Mouse (Mus musculus): ENCODE measurements around the gene Zfp326. TPM values are rescaled to one million over a fixed set of nuclear protein-coding genes. Genes with fewer than 3 reads are reported as not detected.
"Not testable (repeated sequence)": the region's sequence is repeated elsewhere in the genome, so short reads cannot be mapped to it uniquely, and the experiment has no call there.

Zfp326 gene
- polyA plus RNA-seq, 1 experiment from 2014 or later = 5.5 TPM

DNA sequence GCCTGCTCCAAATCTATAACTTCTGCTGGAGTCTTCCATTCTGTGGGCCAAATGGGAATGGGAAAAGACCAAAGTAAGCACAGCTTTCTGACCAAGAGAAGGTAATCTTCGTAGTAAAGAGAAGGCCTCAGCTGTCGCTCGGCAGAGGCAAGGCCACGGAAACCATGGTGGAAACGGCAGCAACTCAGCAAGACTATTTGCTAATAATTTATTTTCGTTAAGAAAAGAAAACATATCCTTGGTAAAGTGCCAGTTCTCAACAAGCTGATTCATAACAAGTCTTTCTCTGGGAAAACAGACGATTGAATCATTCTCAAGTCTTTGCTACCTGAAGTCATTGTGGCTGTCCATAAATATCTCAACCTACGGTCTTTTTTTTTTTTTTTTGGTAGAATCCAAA, 28.6 kb upstream of the Zfp326 start:
- Histone ChIP-seq H3K4me1 (replicated peaks) (peaks cover 5% of the 10 kb centered on the region; the same call in 1 of the 2 replicates), H3K27ac (replicated peaks) (no peak overlapping the region), H3K36me3 (replicated peaks) (no peaks in the 10 kb centered on the region), H3K9me3 (replicated peaks) (no peaks in the 10 kb centered on the region), H3K4me3 (replicated peaks) (no peak overlapping the region), H3K27me3 (no peaks in the 10 kb centered on the region), H3K9ac (no peak overlapping the region), H3K4me2 (no peak overlapping the region)
- WGBS (ENCODE audit: insufficient replicate concordance) = 76% methylated on average over 8 of the region's 8 CpGs
- ATAC-seq (ENCODE audit: insufficient read depth) = no peak

DNA sequence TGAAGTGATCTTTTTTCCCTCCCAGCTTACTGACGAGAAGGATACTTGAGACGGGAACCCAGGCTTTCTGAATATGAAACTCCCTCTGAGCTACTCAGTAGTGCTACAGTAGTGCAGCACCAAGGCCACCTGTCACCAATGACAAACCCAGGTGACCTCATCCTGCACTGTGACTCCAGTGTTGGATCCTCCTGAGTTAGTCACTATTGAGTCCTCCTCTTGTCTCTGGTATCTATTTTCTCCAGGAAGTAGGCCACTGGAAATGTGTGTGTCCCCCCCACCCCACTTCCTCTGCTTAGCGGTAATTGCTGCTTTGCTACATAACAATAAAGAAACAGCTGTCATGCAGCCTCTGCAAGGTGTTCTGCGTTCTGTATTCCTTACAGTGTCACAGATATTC, 27.1 kb upstream of the Zfp326 start:
- peaks cover 3% of the 10 kb centered on the region; the same call in 1 of the 2 replicates for H3K4me1 ChIP-seq (replicated peaks)
- H3K27me3 ChIP-seq = no peaks in the 10 kb centered on the region
- WGBS (ENCODE audit: insufficient replicate concordance) = 32% methylated on average over 4 of the region's 4 CpGs
- H3K9me3 ChIP-seq (replicated peaks) = no peaks in the 10 kb centered on the region
- no peak for ATAC-seq (ENCODE audit: insufficient read depth)
- no peak overlapping the region for H3K27ac ChIP-seq (replicated peaks)
- H3K4me3 ChIP-seq (replicated peaks) = no peak overlapping the region
- H3K36me3 ChIP-seq (replicated peaks) = no peaks in the 10 kb centered on the region
- H3K9ac ChIP-seq = no peak overlapping the region
- H3K4me2 ChIP-seq = no peak overlapping the region

DNA sequence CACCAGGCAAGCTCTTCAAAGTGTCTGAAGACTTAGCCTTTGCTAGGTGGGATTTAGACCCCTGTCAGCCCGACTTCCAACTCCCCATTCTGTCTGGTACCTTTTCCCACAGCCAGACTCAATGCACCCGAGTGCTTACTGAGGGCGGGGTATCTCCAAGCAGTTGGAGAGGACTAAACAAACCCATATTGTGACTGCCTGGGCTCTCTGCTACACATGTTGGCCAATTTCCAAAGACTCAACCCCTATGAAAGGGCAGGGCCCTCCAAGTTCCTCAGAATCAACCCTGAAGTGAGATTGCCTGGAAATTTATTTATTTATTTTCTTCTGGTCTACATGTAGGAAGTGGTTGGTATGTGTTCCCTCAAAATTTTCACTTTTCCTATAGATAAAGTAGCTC, 26.7 kb upstream of the Zfp326 start:
- ATAC-seq (ENCODE audit: insufficient read depth) = no peak
- H3K27me3 ChIP-seq = no peaks in the 10 kb centered on the region
- H3K4me2 ChIP-seq = no peak overlapping the region
- WGBS (ENCODE audit: insufficient replicate concordance) = 29% methylated on average over 3 of the region's 3 CpGs
- no peak overlapping the region for H3K9ac ChIP-seq
- H3K27ac ChIP-seq (replicated peaks) = no peak overlapping the region
- no peaks in the 10 kb centered on the region for H3K36me3 ChIP-seq (replicated peaks)
- H3K9me3 ChIP-seq (replicated peaks) = no peaks in the 10 kb centered on the region
- H3K4me1 ChIP-seq (replicated peaks) = no peaks in the 10 kb centered on the region; the same call in 1 of the 2 replicates
- H3K4me3 ChIP-seq (replicated peaks) = no peak overlapping the region

DNA sequence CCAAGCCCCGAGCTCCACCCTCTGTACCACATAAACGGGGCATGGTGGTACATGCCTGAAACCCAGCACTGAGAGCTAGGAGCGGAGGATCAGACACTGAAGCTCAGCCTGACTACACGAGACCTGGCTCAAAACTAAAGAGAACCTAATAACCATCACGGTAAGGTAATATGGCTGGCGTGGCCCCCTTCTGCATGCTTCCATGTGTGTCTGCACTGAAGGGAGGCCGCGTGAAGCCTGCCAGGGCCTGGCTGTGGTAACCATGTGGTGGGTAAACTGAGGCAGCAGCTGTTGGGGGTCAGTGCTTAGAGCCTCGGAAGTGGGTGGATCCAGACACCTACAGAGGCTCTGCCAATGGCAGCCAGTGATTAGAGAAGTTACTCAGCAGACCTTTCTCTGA, 23.1 kb upstream of the Zfp326 start:
- no peaks in the 10 kb centered on the region; the same call in 1 of the 2 replicates for H3K4me1 ChIP-seq (replicated peaks)
- no peak overlapping the region for H3K4me2 ChIP-seq
- H3K9me3 ChIP-seq (replicated peaks) = no peaks in the 10 kb centered on the region
- no peak overlapping the region for H3K9ac ChIP-seq
- no peaks in the 10 kb centered on the region for H3K27me3 ChIP-seq
- H3K36me3 ChIP-seq (replicated peaks) = no peaks in the 10 kb centered on the region
- ATAC-seq (ENCODE audit: insufficient read depth) = no peak
- no peak overlapping the region for H3K27ac ChIP-seq (replicated peaks)
- no peak overlapping the region for H3K4me3 ChIP-seq (replicated peaks)
- WGBS (ENCODE audit: insufficient replicate concordance) = 66% methylated on average over 9 of the region's 9 CpGs

DNA sequence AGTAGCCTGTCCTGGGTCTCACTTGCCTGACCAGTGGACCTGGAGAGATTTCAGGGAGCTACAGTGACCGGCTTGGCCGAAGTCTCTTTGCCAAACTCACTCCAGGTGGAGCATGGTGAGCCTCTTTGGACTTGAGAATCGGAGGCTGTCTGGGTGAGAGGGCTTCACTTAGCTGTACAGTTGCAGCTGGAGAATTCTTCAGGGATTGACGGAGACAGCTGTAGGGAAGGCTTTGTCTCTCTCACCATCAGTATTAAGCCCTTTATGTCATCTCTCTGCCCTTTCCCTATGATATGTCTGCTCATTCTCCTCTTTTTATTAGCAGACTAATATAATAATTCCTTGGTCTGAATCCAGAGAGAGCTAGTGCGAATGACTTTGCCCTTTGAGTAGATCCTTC, 18.9 kb upstream of the Zfp326 start:
- H3K27me3 ChIP-seq = no peaks in the 10 kb centered on the region
- H3K27ac ChIP-seq (replicated peaks) = no peak overlapping the region
- peaks cover 15% of the 10 kb centered on the region for H3K4me1 ChIP-seq (replicated peaks)
- 78% methylated on average over 5 of the region's 5 CpGs for WGBS (ENCODE audit: insufficient replicate concordance)
- no peak overlapping the region for H3K4me2 ChIP-seq
- H3K4me3 ChIP-seq (replicated peaks) = no peak overlapping the region
- no peak for ATAC-seq (ENCODE audit: insufficient read depth)
- no peaks in the 10 kb centered on the region for H3K9me3 ChIP-seq (replicated peaks)
- no peak overlapping the region for H3K9ac ChIP-seq
- no peaks in the 10 kb centered on the region for H3K36me3 ChIP-seq (replicated peaks)

DNA sequence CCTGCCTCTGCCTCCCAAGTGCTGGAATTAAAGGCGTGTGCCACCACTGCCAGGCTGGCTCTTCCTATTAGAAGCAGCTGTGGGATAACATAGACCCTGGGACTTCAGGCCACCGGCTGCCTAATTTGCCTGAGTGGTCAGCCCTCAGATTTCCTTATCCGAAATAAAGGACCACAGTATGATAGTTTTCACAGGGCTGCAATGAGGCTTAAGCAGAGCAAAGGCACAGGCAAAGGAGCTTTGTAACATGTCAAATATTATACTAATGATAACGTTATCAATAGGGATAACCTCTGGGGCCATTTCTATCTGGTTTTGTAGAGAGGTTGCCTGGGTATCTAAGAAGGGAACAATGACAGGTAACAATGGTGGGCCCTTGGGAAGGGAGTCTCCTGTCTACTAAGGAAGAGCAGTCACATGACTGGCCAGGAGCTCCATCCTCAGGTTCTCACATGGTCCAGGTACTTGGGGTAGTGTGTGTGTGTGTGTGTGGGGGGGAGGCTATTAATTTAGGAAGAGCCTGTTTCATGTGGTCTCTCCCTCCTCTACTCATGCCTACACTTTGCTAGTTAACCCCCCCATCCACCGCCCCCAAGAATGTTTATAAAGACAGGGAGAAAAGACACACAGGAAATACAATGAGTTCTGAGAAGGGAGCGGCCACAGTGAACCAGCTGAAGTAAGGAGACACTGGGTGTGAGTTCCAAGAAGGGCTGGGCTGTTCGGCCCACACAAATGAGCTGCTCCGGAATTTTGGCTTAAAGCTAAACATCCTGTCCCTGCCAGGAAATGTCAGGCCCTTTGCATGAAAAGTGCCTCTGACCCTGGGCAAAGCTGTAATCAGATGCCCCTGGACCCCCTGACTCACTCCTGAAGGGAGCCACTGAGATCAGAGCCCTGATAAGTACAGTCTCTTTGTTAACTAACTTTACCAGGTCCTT, 17.3 kb upstream of the Zfp326 start:
- H3K4me1 ChIP-seq (replicated peaks) = peaks cover 15% of the 10 kb centered on the region
- ATAC-seq (ENCODE audit: insufficient read depth) = no peak
- H3K27ac ChIP-seq (replicated peaks) = 0 out of 2 replicates have a peak overlapping the region, but pooled peaks have one; percentile 19

DNA sequence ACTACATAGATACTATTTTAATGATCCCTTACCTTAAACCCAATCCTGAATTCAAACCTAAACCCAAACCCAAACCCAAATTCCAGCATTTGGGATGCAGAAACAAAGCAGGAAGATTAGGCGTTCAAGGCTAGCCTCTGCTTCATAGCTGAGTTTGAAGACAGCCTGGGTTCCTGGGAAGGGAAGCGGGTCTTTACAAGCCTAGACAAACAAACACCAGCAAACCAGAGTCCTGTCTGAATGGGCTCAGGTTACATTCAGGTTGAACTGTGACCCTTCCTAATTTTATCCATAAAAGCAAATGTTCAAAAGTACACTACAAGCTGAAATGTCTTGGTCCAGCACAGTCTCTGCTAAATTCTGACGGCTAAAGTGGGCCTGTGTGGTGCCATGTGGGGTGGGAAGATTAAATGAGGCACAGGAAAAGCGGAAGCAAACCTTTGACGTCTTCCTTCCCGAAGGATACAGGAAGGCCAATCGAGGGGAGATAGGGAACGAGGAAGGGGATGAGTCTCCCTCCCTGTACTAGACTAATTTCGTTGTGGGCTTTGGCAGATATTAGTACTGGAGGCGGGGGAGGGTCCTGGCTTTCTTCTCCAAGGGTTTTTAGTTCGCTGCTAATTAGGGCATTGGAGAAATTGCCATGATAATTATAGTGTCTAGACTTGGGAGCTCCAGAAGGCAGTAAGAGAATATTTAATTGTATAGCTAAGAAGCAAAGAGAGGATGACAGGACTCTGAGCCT, 16.5 kb upstream of the Zfp326 start:
- Histone ChIP-seq H3K27me3 (no peaks in the 10 kb centered on the region), H3K9ac (no peak overlapping the region), H3K27ac (replicated peaks) (0 out of 2 replicates have a peak overlapping the region, but pooled peaks have one; percentile 19), H3K4me1 (replicated peaks) (peaks cover 15% of the 10 kb centered on the region), H3K9me3 (replicated peaks) (no peaks in the 10 kb centered on the region), H3K4me3 (replicated peaks) (no peak overlapping the region), H3K36me3 (replicated peaks) (no peaks in the 10 kb centered on the region), H3K4me2 (no peak overlapping the region)
- 23% methylated on average over 11 of the region's 11 CpGs for WGBS (ENCODE audit: insufficient replicate concordance)
- no peak; the same call in 1 of the 2 replicates for ATAC-seq (ENCODE audit: insufficient read depth)

More for the DNA sequence above, 17.3 kb upstream of the Zfp326 start:
- 56% methylated on average over 8 of the region's 8 CpGs for WGBS (ENCODE audit: insufficient replicate concordance)
- Histone ChIP-seq H3K4me3 (replicated peaks) (no peak overlapping the region), H3K9ac (no peak overlapping the region), H3K27me3 (no peaks in the 10 kb centered on the region), H3K9me3 (replicated peaks) (no peaks in the 10 kb centered on the region), H3K36me3 (replicated peaks) (no peaks in the 10 kb centered on the region), H3K4me2 (no peak overlapping the region)

DNA sequence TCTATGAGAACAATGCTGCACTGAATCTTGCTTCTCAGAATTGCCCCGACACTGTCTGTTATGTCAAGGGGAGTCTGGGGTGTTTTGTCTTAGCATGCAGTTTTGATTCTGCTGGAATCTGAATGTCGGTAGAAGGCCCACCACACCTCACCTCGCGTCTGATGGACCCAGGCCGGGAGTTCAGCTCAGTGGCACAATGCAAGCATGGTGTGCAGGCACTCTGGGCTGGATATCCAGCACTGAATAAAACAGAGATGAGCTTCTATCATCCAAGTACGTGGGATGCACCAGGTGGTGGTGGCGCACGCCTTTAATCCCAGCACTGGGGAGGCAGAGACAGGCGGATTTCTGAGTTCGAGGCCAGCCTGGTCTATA, 15.9 kb upstream of the Zfp326 start:
- no peak for ATAC-seq (ENCODE audit: insufficient read depth)
- Histone ChIP-seq H3K9ac (no peak overlapping the region), H3K27ac (replicated peaks) (no peak overlapping the region), H3K4me3 (replicated peaks) (no peak overlapping the region), H3K4me2 (no peak overlapping the region), H3K27me3 (no peaks in the 10 kb centered on the region), H3K4me1 (replicated peaks) (peaks cover 15% of the 10 kb centered on the region), H3K36me3 (replicated peaks) (no peaks in the 10 kb centered on the region), H3K9me3 (replicated peaks) (no peaks in the 10 kb centered on the region)
- 71% methylated on average over 10 of the region's 10 CpGs for WGBS (ENCODE audit: insufficient replicate concordance)

DNA sequence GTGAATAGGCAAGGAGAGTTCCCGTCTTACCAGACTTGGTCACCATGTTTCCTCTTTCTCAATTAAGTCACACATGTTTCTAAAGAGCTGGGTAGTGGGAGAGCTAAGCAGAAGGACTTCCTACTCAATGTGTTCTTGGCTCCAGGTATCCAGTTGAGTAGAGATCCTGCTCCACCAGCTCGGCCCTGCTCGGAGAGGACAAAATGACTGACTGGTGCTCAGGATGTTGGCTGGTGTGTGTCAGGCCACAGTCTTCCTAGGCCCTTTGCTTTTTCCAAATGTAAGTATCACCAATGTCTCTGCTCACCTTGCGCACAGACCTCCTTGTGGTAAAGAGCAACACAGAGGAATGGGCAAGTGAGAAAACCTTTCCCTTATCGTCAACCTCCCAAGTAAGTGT, 14.7 kb upstream of the Zfp326 start:
- Histone ChIP-seq H3K27me3 (no peaks in the 10 kb centered on the region), H3K4me2 (no peak overlapping the region), H3K9ac (no peak overlapping the region), H3K9me3 (replicated peaks) (no peaks in the 10 kb centered on the region), H3K27ac (replicated peaks) (no peak overlapping the region), H3K4me3 (replicated peaks) (no peak overlapping the region), H3K36me3 (replicated peaks) (no peaks in the 10 kb centered on the region), H3K4me1 (replicated peaks) (peaks cover 15% of the 10 kb centered on the region)
- no peak for ATAC-seq (ENCODE audit: insufficient read depth)
- WGBS (ENCODE audit: insufficient replicate concordance) = 77% methylated on average over 5 of the region's 5 CpGs

DNA sequence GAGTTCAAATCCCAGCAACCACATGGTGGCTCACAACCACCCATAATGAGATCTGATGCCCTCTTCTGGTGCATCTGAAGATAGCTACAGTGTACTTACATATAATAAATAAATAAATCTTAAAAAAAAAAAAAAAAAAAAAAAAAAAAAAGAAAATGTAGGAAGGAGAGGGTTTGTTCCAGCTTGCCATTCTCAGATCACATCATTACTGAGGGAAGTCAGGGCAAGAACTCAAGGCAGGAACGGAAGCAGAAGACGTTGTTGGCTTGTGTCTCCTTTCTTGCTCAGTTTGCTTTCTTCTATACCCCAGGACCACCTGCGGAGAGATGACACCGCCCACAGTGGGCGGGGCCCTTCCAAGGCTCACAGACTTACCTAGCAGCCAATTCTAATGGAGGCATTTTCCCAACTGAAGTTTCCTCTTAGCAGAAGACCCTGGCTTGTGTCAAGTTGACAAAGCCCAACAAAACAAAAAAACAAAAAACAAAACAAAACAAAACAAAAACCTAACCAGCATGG, 11.2 kb upstream of the Zfp326 start:
- not testable (repeated sequence) for H3K4me2 ChIP-seq; H3K9ac ChIP-seq; ATAC-seq (ENCODE audit: insufficient read depth); H3K4me1 ChIP-seq (replicated peaks); H3K9me3 ChIP-seq (replicated peaks); H3K27ac ChIP-seq (replicated peaks); H3K4me3 ChIP-seq (replicated peaks); H3K36me3 ChIP-seq (replicated peaks); H3K27me3 ChIP-seq
- WGBS (ENCODE audit: insufficient replicate concordance) = 57% methylated on average over 5 of the region's 5 CpGs

DNA sequence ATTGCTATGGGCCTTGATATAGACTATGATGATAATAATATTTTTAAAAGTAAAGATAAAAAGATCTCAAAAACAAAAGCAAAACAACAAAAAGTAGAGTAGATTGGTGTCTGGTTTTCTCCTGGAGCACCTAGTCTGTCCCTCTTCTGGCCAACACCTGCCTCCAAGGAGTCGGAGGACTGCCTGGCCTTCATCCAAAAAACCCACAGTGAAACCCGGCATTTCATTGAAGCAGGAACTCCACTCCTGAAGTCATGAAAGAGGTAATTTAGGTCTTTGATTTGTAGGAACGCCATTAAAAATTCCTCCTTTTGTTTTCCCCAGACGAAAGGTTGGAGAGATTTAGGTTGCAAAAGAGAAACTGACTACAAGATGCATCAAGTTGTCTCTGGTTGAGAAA, 8.9 kb upstream of the Zfp326 start:
- 63% methylated on average over 4 of the region's 4 CpGs for whole genome bisulfite sequencing (ENCODE audit: insufficient replicate concordance)
- H3K27me3 ChIP-seq = no peaks in the 10 kb centered on the region

More for the DNA sequence above, 8.9 kb upstream of the Zfp326 start:
- Histone ChIP-seq H3K27ac (replicated peaks) (no peak overlapping the region), H3K9me3 (replicated peaks) (no peaks in the 10 kb centered on the region), H3K4me3 (replicated peaks) (no peak overlapping the region), H3K9ac (no peak overlapping the region), H3K4me2 (no peak overlapping the region), H3K36me3 (replicated peaks) (no peaks in the 10 kb centered on the region), H3K4me1 (replicated peaks) (peaks cover 8% of the 10 kb centered on the region; the same call in 1 of the 2 replicates)
- ATAC-seq (ENCODE audit: insufficient read depth) = no peak
